Mouse (Mus musculus): ENCODE measurements at regions not wholly inside any gene's neighbourhood (a gene's known extent, or its start where the extent isn't known, plus 50 kb on each side); places are given as distances from the start of the nearest gene placed in this dataset.

GRCm38 (mm10) chr2:171800511-171801268, 242.6 kb downstream of the Cbln4 start:
- no peak for DNase-seq

DNA sequence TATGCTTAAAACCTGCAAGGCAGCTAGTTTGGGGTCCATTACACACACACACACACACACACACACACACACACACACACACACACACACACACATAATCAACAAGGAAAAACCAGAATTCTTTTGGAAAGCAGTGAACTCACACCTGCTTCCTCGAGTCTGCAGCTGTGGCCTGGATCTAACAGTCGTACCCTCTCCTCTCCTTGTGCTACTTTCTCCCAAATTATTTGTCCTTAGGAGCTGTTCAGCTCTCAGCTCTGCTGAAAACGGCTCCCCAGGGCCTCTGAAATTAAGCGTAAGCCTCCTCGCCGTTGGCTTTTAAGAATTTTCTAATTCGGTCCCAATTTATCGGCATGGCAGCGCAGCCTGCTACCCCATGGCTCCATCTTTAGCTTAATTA, 243.9 kb downstream of the Cbln4 start:
- no peak for DNase-seq

DNA sequence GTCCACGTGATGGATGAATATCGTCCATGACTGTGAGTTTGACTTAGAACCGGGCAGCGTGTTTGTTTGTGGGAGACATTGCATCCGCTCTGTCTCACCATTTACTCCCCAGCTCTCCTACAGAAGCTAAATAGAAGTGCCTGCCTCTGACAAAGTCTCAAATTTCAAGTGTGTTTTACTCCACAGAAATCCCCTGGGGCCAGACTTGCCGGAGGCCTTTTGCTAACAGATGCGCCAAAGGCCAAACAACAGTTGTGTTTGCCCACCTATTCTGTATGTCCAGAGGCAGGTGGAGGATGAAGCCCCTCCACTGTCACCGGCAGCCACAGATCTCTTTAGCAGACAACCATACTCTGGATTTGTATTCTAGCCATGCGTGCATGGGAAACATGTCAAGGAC, 252.6 kb downstream of the Cbln4 start:
- DNase-seq, result no peak

- no peak for DNase-seq
Measured at GRCm38 (mm10) chr2:171766193-171766930, 276.9 kb downstream of the Cbln4 start.

DNA sequence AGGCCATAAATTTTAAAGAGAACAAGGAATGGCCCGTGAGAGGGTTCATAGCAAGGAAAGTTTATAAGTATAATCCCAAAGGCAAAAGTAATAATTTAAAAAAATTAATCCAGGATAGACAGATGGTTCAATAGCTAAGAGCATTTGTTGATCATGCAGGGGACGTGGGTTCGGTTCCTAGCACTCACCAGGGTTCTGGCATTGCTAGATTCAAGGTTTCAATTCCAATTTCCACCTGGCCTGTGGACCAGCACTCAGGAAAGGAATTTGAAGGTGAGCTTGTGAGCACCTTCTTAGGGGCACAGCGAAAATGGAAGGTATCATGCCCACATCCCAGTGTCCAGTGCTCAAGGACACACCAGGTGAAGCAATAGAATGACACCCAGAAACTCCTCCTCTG, 278.2 kb downstream of the Cbln4 start:
- no peak for DNase-seq

GRCm38 (mm10) chr2:171753502-171753901, 289.8 kb downstream of the Cbln4 start:
- no peak for DNase-seq

DNA sequence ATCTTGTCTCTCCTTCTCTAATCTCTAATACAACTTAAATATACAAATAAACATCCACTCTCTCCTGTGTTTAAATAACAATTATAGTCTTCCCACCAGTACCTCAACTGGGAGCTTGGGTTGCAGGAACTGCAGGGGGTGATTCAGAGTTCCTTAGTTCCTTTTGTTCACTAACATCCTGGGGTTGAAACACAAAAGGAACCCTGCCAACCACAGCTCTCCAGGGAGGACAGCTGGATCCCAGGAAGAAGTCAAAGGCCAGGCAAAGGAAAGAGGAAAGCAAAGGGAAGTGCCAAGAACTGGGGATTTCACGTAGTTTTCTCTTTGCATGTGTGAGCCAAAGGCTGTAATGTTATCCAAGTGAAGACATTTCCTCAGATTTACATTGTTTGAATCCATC, 296.1 kb downstream of the Cbln4 start:
- no peak for DNase-seq

GRCm38 (mm10) chr2:171743111-171743510, 300.2 kb downstream of the Cbln4 start:
- DNase-seq, result no peak

GRCm38 (mm10) chr2:171742706-171743105, 300.6 kb downstream of the Cbln4 start:
- DNase-seq, result no peak

DNA sequence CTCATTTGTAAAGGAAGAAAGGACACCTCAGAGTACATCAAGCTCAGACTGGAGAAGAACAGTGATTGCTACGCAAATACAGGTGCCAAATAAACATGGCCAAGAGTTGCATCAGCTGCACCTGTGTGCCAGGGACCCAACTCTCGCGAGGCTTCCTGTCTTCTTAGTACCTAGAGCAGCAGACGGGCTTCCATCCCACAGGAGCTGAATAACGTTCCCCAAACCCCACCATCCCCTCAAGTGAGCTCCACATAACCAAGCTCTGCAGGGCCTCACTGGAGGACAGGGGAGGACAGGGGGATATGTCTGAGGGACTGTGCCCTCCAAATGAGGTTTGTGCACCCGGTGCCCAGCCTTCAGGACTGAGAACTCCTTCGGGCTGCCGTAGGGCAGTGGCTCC, 305.5 kb downstream of the Cbln4 start:
- DNase-seq, result no peak

DNA sequence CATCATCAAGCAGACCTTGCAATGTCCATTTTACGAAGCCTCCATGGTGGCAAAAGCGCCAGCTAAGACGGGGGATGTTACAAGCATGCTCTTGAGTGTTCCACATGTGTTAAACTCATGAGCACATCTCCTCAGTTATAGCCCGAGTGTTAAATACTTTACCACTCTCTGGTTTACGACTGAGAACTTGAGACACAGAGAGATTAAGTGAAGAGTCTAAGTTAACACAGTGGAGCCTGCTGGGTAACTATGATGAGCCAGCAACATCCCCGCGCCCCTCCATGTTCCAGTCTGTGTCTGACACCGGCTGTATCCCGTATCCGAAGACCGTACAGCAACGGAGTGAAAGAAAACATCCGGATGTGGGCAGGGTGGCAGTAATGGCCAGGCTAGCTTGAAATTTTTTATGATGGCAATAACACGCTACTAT, 308.2 kb downstream of the Cbln4 start:
- DNase-seq, result no peak

GRCm38 (mm10) chr2:171734634-171734987, 308.7 kb downstream of the Cbln4 start:
- DNase-seq, result no peak

- DNase-seq, result no peak
Measured at GRCm38 (mm10) chr2:171733965-171734633, 309.2 kb downstream of the Cbln4 start.

DNA sequence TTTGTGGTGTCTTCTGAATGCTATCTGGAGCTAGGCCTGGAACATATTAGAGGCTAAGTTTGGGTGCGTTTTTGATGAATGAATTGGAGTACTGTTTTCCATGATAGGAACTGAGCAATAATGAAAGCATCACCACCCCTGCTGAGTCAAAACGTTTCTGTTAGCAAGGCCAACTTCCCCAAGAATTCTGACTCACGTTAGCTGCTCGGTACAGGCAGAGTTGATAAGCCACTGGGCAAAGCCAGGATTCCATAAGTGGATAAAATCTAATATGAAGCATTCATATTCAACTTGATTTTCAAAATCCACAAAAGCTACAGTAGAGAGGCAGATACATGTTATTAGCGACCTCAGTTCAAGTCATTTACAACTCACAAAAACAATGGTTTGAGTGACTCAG, 324.0 kb downstream of the Cbln4 start:
- DNase-seq, result no peak

DNA sequence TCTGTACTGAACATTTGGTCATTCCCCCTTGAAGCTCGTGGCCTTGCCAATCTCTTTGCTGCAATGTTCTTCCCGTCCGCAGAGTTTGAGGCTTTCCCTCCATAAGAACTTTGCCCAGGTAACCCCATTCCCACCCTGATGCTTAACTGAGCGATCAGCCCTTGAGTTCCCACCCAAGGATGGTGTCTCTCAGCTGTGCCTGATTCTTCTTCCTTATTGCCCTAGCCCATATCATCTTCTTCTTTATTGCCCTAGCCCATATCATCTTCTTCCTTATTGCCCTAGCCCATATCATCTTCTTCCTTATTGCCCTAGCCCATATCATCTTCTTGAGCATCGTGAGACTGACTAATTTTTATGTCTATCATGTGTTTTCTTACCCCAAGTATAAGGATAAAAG, 324.4 kb downstream of the Cbln4 start:
- no peak for DNase-seq

DNA sequence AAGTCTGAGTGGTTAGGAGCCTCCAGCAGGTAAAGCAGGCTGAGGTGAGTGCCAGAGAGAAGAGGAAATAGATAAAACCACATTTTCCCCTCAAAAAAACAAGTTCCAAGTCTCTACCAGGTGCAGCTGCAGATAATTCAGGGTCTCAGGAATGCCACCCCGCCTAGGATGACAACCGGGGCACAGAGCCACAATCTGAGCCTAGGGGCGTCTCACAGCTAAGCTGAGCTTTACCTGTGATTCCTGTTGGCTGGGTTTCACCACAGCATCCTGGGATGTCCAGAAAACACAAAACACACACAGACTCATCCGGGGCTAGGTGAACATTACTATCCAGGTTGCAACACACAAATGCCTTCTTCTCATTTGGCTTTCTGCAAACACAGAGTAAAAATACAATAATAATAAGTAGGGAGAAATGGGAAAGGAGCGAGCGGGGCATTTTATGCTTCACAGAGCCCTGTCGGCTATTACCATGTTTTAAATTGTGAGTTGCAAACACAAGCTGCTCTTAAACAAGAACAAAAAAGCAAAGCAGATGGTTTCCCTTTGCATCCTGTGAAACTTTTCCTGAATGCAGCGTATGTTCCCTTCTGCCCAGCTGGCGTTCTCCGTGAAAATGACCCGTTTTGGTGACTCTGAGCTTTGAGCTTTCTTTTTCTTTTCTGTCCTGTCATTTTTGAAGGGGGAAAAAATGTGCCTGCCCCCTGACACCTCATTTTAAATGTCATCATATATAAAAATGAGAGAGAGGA, 330.3 kb downstream of the Cbln4 start:
- DNase-seq, result no peak

- DNase-seq, result no peak
Measured at GRCm38 (mm10) chr2:171693526-171693925, 349.7 kb downstream of the Cbln4 start.

DNA sequence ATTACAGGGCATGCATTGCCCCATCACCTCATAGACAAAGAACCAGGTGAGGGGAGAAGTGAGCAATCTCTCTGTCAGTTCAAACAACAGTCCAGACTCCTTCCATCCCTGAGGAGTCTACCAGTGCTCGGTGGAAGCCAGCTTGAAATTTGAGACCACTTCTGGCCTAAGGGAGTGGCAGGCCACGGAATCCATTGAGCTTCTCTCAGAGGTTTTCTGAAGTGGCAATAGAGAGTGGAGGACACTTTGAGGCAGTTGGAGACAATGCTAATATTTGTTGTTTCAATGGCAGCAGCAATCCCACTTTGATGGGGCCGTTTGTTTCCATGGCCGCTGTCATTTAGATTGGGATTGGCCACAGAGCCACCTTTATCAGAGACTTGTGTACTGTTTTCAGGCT, 352.5 kb downstream of the Cbln4 start:
- no peak for DNase-seq

DNA sequence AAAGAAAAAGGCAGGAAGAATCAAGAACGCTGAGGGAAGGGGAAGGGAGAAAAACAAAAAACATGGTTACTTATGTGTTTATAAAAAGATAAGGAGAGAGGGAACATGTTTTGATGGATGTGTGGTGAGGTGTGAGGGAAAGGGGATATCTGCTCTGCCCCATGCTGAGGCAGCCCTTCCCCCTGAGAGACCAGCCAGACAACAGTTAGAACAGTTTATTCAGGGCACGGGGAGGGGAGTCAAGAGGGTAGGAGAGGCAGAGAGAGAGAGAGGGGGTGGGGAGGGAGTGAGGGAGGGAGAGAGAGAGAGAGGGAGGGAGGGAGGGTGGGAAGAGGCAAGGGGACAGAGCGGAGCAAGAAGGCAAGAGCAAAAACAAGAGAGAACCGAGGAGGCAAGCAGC, 354.2 kb downstream of the Cbln4 start:
- no peak for DNase-seq

- DNase-seq, result no peak
Measured at GRCm38 (mm10) chr2:171677998-171678397, 365.3 kb downstream of the Cbln4 start.

- no peak for DNase-seq
Measured at GRCm38 (mm10) chr2:171677128-171677527, 366.1 kb downstream of the Cbln4 start.

GRCm38 (mm10) chr2:171676083-171676482, 367.2 kb downstream of the Cbln4 start:
- DNase-seq, result no peak

DNA sequence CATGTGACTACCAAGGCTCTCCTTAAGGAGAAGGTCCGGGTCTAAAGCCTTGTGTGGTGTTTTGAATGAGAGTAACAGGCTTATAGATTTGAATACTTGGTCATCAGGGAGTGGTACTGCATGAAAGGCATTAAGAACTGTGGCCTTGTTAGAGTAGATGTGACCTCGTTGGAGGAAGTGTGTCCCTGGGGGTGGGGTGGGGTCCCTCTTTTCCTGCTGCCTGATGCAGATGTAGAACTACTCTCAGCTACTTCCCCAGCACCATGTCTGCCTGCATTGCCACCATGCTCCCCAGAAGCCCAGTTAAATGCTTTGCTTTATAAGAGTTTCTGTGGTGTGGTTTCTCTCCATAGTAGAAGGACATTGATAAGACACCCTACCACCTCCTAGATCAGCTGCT, 367.9 kb downstream of the Cbln4 start:
- no peak for DNase-seq

Measured in cerebellum, adult 9-11 months (tissue).